Mouse (Mus musculus): ENCODE data around the gene Rhbdf2.
A peak's percentile ranks its signal among the peaks of the same experiment; 100 is the strongest.

The Rhbdf2 gene

GRCm38 (mm10) chr11:116550748-116551147, 76.1 kb downstream of the Rhbdf2 start:
- no peak for DNase-seq (ENCODE audit: low spot score in 2 of 2)

- peak; percentile 47 to 67 for DNase-seq (ENCODE audit: low spot score in 2 of 2)
Observed at GRCm38 (mm10) chr11:116549273-116550038, 77.4 kb downstream of the Rhbdf2 start.

DNA sequence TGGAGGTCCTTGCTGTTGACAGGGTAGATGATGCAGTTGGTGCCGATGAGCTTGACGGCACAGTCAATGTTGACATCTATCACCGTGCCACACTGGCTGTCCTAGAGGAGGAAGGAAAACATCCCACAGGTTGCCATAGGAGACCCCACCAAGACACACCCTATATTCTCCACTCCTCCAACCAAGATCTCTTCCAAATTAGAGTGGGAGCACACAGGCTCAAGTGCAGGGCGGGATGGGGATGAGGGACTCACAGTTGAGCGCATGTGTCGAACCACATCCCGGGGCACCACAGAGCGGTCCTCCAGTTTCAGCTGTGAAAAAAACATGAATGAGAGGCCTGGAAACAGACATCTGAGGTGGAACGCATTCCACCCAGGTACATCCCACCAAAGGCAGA, 78.0 kb downstream of the Rhbdf2 start:
- DNase-seq (ENCODE audit: low spot score in 2 of 2) = no peak
